Mouse (Mus musculus) T-helper 2 cell (primary cell): ENCODE results near the gene Usmg5.

Source experiments
- in situ Hi-C: fragments of 300-600 bp; cut with MboI, MseI; formaldehyde crosslinking; loops from one replicate; pipeline ENCODE4 v1.15.1; 2025; ENCODE audit warnings: high pct_unique_total_duplicates

Gene Usmg5

DNA sequence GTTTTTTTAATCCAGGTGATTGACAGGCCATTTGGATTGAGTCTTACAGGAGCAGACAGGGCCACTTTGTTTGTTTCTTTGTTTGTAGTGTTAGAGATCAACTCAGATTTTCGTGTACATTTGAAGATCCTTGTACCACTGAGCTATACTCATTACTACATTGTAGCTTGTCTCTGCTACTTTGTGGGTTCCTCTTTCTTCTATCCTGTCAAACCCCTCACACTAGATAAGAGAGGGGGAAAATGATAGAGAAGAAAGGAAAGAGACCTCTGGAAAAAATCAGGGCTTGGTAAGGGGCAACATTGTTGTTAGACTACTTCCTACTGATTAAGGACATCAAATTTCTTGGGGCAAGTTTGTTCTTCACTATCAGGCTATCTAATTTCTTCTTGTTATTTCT is 32.8 kb downstream of the Usmg5 start:
- in situ Hi-C loops, result no loop called here

DNA sequence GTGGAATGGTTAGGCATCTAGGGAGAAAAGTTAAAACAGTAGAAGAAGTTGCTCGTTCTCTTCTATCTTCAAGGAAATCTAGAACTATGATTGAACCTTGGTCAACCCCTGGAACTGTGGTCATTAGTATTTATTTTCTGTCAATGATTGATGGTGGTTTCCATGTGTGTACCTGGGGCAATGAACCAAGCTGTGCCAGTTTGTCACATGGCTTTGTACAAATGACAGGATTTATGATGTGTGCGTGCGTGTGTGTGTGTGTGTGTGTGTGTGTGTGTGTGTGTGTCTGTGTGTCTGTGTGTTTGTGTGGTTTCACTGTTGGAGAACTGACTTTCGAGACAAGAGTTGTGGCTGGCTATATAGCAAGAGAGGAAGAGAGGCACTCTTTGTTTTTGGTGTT is 37.0 kb downstream of the Usmg5 start:
- in situ Hi-C loops, result no loop called here

DNA sequence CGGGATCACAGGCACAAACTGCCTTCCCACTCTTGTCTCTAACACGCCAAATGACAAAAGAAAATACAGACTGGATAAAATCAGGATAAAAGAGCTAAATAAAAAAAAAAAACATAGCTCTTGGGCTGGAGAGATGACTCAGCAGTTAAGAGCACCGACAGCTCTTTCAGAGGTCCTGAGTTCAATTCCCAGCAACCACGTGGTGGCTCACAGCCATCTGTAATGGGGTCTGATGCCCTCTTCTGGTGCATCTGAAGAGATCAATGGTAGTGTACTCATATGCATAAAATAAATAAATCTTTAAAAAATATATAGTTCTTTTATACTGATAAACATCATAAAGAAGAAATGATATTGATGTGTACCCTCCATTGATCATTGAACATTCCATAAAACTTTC is 37.5 kb downstream of the Usmg5 start:
- in situ Hi-C loops, result no loop called here

DNA sequence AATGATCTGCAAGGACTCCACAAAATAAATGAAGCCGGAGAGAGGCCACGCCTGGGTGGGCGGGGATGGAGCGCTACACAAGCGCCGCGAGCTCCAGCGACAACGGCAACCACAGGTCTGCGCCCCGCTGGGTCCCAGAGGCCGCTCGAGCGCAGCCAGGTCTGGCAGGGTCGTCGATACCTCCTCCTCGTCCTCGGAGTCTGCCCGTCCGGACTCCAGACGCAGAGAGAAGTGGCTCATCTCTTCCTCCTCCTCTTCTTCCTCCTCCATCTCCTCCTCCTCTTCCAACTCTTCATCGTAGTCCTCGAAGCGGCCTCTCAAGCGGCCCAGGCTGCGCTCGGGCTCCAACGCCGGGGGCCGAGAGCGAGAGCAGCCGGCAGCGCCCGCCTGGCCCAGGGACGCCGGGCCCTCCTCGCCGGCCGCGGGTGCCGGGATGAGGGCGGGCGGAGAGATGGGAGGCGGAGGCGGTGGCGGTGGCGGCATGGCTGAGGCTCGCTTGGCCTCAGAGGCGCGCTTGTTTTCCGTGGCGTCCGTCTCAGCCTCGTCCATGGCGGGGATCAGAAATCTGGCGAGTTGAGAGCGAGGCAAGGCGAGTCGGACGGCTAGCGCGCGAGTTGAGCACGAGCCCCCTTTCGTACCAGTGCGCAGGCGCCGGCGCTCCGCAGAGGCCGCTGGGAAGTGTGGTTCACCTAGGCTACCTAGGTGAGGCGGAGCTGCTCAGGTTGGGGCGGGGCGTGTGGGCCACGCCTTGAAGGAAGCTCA is 40.0 kb downstream of the Usmg5 start, which contains the start of gene Pcgf6:
TSS of gene Pcgf6 (minus strand) at position 636 of the 762 bp plus-strand sequence.
- in situ Hi-C loops, result no loop called here

DNA sequence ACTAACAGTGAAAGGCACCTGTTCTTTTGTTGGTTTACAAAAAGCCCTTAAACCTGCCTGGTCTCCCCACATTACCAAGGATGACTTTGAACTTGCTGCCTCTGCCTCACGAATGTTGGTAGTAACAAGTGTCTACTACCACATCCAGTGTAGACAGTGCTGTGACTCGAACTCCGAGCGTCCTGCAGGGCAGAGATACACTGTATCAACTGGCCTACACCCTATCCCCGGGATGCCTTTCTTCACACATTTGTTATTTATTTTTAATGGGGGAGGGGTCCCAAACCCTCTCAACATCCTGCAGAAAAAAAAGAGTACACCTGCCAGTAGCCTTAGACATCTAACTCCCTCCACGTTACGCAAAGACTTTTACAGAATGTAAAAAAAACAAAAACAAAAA is 40.6 kb downstream of the Usmg5 start:
- in situ Hi-C loops, result no loop called here

DNA sequence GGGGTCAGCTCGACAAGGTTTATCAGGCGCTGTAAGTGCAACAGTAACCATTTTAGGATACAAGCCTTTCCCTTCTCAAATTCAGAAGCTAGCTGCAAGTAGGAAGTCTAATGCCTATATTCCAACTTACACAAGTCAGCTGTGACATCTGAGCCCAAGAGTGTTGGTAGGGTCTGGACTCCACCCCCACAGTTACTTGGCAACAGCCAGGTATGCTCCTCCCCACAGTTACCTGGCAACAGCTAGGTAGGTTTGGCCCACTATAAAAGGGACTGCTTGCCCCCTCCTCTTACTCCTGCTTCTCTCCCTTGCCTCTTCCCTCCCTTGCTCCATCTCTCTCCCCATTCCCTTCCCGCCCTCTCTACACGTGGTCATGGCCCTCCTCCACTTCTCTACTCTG is 41.4 kb downstream of the Usmg5 start:
- in situ Hi-C loops, result no loop called here

DNA sequence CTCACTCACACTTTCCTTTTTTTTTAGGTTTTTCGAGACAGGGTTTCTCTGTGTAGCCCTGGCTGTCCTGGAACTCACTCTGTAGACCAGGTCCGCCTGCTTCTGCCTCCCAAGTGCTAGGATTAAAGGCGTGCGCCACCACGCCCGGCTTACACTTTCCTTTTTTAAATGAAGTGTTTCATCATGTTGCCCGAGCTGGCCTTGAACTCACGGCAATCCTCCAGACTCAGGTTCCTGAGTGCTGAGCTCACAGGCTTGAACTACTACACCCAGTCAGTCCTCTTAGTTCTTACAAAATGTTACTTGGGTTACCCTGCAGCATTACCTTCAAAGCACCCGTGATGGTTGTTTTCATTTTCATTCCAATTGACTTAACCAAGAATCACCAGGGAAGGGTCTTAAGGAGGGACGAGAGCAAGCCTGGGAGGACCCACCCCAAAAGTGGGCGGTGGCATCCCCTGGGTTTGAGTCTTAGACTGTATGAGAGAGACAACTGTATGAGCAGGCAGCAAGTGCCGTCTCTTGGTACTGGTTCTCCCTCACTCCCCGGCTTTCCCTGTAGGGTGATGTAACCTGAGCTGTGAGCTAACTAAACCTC is 43.1 kb downstream of the Usmg5 start:
- in situ Hi-C loops, result no loop called here

DNA sequence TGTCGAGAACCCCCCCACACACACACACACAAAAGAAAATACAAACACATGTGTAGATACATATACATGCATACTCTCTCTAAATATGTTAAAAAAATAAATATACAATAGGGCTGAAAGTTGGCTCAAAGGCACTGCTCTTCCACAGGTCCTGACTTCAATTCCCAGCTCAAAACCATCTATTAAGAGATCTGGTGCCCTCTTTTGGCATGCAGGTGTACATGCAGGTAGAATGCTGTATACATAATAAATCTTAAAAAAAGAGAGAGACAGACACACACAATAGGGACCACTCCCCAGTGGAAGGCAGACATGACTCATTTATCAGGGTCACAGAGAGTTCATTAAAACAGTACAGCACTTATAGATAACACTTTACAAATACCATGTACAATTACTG is 44.1 kb downstream of the Usmg5 start:
- in situ Hi-C loops, result no loop called here

DNA sequence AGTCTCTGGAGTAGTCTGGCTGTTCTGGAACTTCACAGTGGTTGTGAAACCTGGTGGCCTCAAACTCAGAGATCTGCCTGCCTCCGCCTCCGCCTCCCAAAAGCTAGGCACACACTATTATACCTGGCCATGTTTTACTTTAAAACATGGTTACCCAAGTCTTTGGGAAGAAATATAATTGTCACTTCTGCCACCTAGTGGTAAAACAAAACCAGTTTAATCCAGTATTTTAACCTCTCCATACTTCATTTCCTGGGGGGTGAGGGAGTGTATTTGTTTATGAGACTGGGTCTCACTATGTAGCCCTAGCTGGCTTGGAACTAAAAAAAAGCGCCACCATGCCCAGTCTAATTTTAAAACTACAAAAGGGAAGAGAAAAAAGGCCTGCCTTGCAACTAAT is 46.8 kb downstream of the Usmg5 start:
- in situ Hi-C loops, result no loop called here

DNA sequence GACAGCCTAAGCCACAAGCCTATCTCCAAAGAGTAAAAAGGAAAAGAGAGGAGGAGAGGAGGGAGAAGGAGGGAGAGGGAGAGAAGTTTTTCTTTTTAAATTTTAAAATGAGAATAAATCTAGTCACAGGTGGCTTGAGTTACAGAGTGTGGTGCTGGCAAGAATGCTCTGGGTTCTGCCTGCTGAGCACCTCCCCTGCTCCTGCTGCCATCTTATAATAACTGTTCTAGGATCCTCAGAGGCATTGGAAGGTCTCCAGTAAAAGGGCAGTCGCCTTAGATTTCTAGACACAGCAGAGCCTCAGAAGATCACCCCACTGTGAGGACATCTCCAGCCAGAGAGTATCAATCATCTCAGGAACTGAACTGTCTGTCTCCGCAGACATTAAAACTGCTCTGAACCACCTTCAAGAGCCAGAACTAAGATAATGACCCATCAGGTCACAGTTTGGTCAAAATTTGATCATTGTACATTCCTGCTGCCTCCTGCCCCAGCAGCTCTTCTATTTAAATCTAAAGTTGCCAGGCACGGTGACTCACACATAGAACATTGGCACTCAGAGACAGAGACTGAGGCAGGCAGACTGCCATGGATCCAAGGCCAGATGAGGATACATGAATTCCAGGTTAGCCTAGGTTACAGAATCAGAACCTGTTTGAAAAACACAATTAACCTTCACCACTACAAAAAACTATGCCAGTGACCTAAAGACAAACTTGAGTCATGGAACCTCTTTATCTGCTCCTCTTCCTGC is 49.5 kb downstream of the Usmg5 start:
- in situ Hi-C loops, result no loop called here

DNA sequence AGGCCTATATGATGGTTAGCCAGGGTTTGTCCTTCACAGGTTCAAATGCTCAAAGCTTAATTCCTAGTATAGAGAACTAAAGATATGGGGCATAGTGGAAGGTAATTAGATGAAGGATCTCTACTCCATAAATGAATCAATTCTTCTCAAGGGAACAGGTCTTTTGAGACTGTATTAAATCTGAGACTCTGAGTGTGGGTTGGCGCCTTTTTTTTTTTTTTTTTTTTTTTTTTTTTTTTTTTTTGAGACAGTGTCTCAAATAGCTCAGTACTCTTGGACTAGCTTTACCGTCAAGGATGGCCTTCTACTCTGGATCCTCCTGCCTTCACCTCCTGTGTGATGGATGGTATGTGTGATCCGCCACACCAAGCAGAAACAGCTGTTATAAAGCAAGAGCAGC is 53.9 kb downstream of the Usmg5 start:
- in situ Hi-C loops, result no loop called here

DNA sequence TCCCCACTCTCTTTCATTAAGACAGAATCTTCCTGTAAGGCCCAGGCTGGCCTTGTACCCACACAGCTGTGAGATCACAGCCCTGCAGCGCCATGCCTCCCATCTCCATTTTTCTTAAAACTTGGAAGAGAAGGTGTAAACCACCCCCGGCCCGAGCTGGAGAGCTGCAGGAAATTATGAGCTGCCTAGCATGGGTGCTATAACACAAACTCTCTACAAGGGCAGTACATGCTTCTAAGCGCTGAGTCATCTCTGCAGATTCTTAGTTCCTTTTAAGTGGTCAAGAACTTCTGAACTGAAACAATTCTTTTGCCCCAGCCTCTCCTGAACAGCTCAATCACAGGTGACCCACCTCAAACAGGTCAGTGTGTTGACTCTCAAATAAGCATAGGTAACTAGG is 55.5 kb downstream of the Usmg5 start:
- in situ Hi-C loops, result no loop called here
